Mouse (Mus musculus) layer of hippocampus, adult 9-10 months (tissue): ENCODE results near the gene Prl3b1.

Source experiments
- DNase-seq: peaks from one replicate; pipeline ENCODE4 v3.0.0; 2022; ENCODE audit warnings: low spot score

Prl3b1 gene

DNA sequence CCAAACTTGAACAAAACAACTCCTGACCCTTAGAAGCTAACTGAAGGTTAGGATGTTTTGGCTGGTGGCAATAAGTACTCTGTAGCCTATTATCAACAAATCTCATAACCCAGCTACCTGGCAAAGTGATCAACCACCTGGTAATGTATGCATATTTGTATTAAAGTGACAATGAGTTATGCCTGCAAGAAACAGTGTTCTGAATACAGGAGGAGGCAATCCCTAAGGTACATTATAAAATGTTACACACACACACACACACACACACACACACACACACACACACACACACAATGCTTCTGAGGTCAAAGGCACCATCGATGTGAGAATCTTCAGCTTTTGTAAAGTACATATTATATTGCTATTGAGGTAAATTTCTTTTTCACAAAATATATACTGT, at the start of gene Prl3b1:
Gene Prl3b1 (plus strand): TSS at position 301 of the 400 bp plus-strand sequence.
- no peak for DNase-seq

DNA sequence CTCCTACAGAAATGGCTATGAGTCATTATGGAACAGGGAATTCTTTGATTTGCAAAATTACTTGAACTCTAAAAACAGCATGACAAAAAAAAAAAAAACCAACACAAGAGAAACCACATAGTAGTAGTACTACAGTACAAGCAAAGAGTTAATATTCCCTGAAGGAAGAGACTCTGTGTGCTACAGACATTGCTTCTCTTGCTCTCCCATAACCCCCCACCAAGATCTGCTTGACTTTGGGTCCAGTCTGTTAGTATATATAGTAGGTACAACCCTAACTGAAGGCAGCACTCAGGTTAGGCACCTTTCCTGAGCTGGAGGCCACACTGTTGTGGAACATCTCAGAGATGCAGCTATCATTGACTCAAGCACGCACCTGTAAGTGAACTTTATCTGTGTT, 45.3 kb upstream of the Prl3b1 start, which contains the start of gene Prl3c1:
Gene Prl3c1 (plus strand): TSS at position 301 of the 400 bp plus-strand sequence.
- no peak for DNase-seq

DNA sequence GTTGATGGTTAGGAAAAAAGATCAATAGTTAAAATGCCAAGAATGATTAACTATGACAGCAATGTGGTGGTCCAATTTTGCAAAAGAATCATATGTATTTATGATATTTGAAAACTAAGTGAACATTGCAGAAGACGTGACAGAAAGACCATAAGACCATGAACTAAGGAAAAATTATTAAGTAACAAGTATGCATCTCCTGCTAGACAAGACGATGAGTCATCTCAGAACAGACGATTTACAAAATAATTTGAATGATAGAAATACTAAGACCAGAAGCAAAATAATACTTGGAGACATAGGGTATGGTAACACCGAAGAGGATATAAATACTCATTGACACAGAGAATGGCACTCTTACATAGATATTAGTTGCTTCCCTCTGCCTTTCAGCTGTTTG, 17.5 kb downstream of the Prl3b1 start, which contains the start of gene Prl3a1:
Gene Prl3a1 (plus strand): TSS at position 301 of the 400 bp plus-strand sequence.
- DNase-seq: no peak
